Mouse (Mus musculus) hindbrain, embryonic 13.5 days (tissue): ENCODE results near the gene Ccdc138. TPM values are rescaled to one million over a fixed set of nuclear protein-coding genes. Genes with fewer than 3 reads are reported as not detected.
A peak's percentile ranks its signal among the peaks of the same experiment; 100 is the strongest.
"Not testable (repeated sequence)": the region's sequence is repeated elsewhere in the genome, so short reads cannot be mapped to it uniquely, and the experiment has no call there.

Experiments
- ATAC-seq: fragments of 200-750 bp; cut with Nextera tagmentation; 2 replicates; pipeline ENCODE4 v1.8.0; 2017; ENCODE audit warnings: moderate TSS enrichment; ENCODE audit not compliant: low FRiP score
- H3K27ac ChIP-seq: fragments of 300-500 bp; sonication (generic); 2 replicates; pipeline ENCODE4 v1.5.1; 2015; ENCODE audit warnings: inconsistent platforms, mild to moderate bottlenecking, moderate library complexity
- H3K27me3 ChIP-seq: fragments of 300-500 bp; sonication (generic); 2 replicates; pipeline ENCODE4 v1.6.1; 2015; ENCODE audit warnings: mild to moderate bottlenecking, inconsistent platforms
- H3K36me3 ChIP-seq: fragments of 300-500 bp; sonication (generic); 2 replicates; pipeline ENCODE4 v1.6.1; 2015; ENCODE audit warnings: mild to moderate bottlenecking, inconsistent platforms
- H3K4me1 ChIP-seq: fragments of 300-500 bp; sonication (generic); replicated peaks from 2 replicates; pipeline ENCODE4 v1.6.1; 2015; ENCODE audit warnings: inconsistent platforms
- H3K4me2 ChIP-seq: fragments of 300-500 bp; sonication (generic); 2 replicates; pipeline ENCODE4 v1.6.1; 2015; ENCODE audit warnings: inconsistent platforms, mild to moderate bottlenecking, moderate library complexity
- H3K4me3 ChIP-seq: fragments of 300-500 bp; sonication (generic); 2 replicates; pipeline ENCODE4 v1.5.1; 2015; ENCODE audit warnings: mild to moderate bottlenecking, inconsistent platforms
- H3K9ac ChIP-seq: fragments of 300-500 bp; sonication (generic); 2 replicates; pipeline ENCODE4 v1.6.1; 2015; ENCODE audit warnings: mild to moderate bottlenecking, inconsistent platforms
- H3K9me3 ChIP-seq: fragments of 300-500 bp; sonication (generic); 2 replicates; pipeline ENCODE4 v1.6.1; 2016; ENCODE audit warnings: inconsistent platforms
- WGBS: fragments of 180-500 bp; shearing (Covaris S2); methylation state at CpG from one replicate; pipeline ENCODE4 v1.1.7; 2015; 5-methylcytosine and 5-hydroxymethylcytosine counted together
- polyA plus RNA-seq: library from polyadenylated mRNA; unstranded; fragments of >200 nt; fragmentation: Nextera tagmentation; extraction: Ambion mirVana; gene quantifications from 2 replicates; pipeline ENCODE4 v1.2.1, GENCODE M21; 2015

Ccdc138 gene
- polyA plus RNA-seq, 1 experiment from 2014 or later = 10.4 TPM

- Histone ChIP-seq H3K4me3 (no peak overlapping the region), H3K27ac (no peak overlapping the region), H3K27me3 (no peaks in the 10 kb centered on the region), H3K4me2 (no peak overlapping the region), H3K9ac (no peak overlapping the region), H3K9me3 (0 out of 2 replicates have a peak, but pooled peaks cover 3% of the 10 kb centered on the region), H3K4me1 (no peaks in the 10 kb centered on the region), H3K36me3 (peaks cover 45% of the 10 kb centered on the region)
- 84% methylated on average over 10 of the region's 10 CpGs for WGBS
- no peak for ATAC-seq
These were observed 33.4 kb downstream of the Ccdc138 start for GRCm38 (mm10) chr10:58530896-58531790.

GRCm38 (mm10) chr10:58532177-58532576 lies 34.4 kb downstream of the Ccdc138 start:
- WGBS = 93% methylated on average over 2 of the region's 2 CpGs
- no peak for ATAC-seq
- no peak overlapping the region for H3K4me3 ChIP-seq

DNA sequence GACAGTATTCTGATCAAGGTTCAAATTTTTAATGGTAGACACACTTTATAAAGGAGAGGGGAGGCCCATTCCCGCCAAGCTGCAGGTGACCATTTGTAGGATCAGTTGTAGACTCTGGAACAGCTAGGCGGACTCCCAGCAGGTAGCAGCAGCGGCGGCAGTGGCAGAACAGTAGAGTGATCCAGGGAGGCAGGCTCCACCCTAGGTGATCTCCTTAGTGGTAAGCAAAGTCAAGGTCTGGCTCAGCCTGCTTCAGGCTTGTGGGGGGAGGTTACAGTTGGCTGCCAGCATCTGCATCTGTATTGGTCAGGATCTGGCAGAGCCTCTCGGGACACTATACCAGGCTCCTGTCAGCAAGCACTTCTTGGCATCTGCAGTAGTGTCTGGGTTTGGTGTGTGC lies 38.5 kb downstream of the Ccdc138 start:
- not testable (repeated sequence) for H3K27me3 ChIP-seq, H3K4me2 ChIP-seq, H3K9me3 ChIP-seq, ATAC-seq, H3K27ac ChIP-seq, H3K9ac ChIP-seq, H3K4me3 ChIP-seq, H3K4me1 ChIP-seq
- peaks cover 22% of the 10 kb centered on the region for H3K36me3 ChIP-seq
- 81% methylated on average over 5 of the region's 5 CpGs for WGBS

More at GRCm38 (mm10) chr10:58532177-58532576, 34.4 kb downstream of the Ccdc138 start:
- H3K27ac ChIP-seq = no peak overlapping the region
- peaks cover 46% of the 10 kb centered on the region for H3K36me3 ChIP-seq
- no peak overlapping the region for H3K4me2 ChIP-seq
- H3K9ac ChIP-seq = no peak overlapping the region
- no peaks in the 10 kb centered on the region for H3K4me1 ChIP-seq
- 0 out of 2 replicates have a peak, but pooled peaks cover 3% of the 10 kb centered on the region for H3K9me3 ChIP-seq
- no peaks in the 10 kb centered on the region for H3K27me3 ChIP-seq

DNA sequence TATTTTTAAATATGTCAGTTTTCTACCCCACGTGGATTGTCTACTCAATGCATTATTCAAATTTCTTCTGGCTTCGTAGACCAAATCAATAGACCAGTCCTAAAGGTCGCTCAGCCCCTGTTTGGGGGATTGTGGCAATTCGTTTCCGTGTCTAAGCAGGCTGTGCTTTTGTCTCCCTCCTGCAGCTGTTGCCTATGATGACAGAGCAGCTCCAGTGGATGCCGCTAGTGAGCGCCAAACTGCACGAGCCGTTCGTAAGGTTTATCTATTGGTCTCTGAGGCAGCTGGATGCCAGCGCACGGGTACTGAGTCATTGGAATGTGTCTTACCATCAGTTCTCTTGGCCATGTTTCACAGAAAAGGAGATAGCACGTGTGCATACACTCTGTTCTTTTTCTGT lies 42.9 kb downstream of the Ccdc138 start:
- no peak overlapping the region for H3K4me2 ChIP-seq
- no peak overlapping the region for H3K9ac ChIP-seq
- no peaks in the 10 kb centered on the region for H3K27me3 ChIP-seq
- H3K9me3 ChIP-seq = no peaks in the 10 kb centered on the region
- no peak for ATAC-seq
- no peak overlapping the region for H3K4me3 ChIP-seq
- H3K4me1 ChIP-seq = no peaks in the 10 kb centered on the region
- 48% methylated on average over 13 of the region's 13 CpGs for WGBS
- H3K36me3 ChIP-seq = peaks cover 13% of the 10 kb centered on the region; the same call in 1 of the 2 replicates
- H3K27ac ChIP-seq = no peak overlapping the region

GRCm38 (mm10) chr10:58548739-58549138 lies 51.0 kb downstream of the Ccdc138 start:
- Histone ChIP-seq H3K27me3 (no peaks in the 10 kb centered on the region), H3K4me2 (no peak overlapping the region), H3K27ac (no peak overlapping the region), H3K9me3 (no peaks in the 10 kb centered on the region), H3K36me3 (no peaks in the 10 kb centered on the region), H3K4me1 (no peaks in the 10 kb centered on the region), H3K4me3 (no peak overlapping the region), H3K9ac (no peak overlapping the region)
- no peak for ATAC-seq

GRCm38 (mm10) chr10:58554693-58555387 lies 57.1 kb downstream of the Ccdc138 start:
- no peak overlapping the region for H3K27ac ChIP-seq
- H3K4me2 ChIP-seq = no peak overlapping the region
- H3K9me3 ChIP-seq = no peaks in the 10 kb centered on the region
- H3K27me3 ChIP-seq = no peaks in the 10 kb centered on the region
- no peak overlapping the region for H3K9ac ChIP-seq
- ATAC-seq = no peak
- WGBS = 87% methylated on average over 8 of the region's 8 CpGs
- no peaks in the 10 kb centered on the region for H3K4me1 ChIP-seq
- H3K4me3 ChIP-seq = no peak overlapping the region
- H3K36me3 ChIP-seq = no peaks in the 10 kb centered on the region

DNA sequence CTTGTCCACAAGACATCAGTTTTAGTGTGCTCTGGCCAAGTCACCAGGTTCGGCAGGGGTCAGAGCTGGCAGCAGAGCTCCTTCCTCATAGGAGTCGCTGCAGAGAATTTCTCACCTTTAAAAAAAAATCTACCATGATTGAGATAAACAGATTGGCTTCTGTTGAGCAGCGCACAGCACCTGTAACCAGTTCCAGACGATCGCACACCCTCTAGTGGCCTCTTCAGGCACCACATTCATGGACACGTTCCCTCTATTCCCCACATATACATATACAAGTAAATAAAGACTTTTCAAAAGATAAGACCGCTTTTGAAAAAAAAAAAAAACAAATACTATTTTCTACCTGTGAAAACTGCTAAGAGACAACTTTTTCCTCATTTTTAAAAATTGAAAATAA lies 61.4 kb downstream of the Ccdc138 start:
- Histone ChIP-seq H3K4me3 (no peak overlapping the region), H3K4me2 (no peak overlapping the region), H3K27ac (no peak overlapping the region), H3K9ac (no peak overlapping the region), H3K9me3 (no peaks in the 10 kb centered on the region), H3K4me1 (no peaks in the 10 kb centered on the region), H3K27me3 (no peaks in the 10 kb centered on the region), H3K36me3 (no peaks in the 10 kb centered on the region)
- ATAC-seq = no peak
- 36% methylated on average over 7 of the region's 7 CpGs for WGBS

DNA sequence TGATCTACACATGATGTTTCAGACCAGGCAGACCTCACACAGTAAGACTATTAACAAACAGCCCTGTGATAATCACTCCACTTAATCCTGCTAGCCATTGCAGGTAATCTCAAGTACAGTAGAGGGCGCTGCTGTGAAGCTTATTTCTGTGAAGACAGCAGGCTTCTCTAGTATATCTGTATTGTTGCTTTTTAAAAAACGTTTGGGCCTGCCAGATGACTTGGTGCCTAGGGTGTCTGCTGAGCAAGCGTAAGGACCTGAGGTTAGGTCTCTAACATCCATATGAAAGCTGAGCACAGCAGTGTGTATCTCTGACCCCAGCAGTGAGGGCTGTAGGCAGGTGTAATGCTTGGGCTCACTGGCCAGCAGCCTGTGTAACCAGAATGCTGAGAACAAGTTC lies 62.2 kb downstream of the Ccdc138 start:
- no peaks in the 10 kb centered on the region for H3K9me3 ChIP-seq
- 18% methylated on average over 3 of the region's 3 CpGs for WGBS
- ATAC-seq = peak; percentile 59; the same call in 1 of the 2 replicates
- no peak overlapping the region for H3K4me3 ChIP-seq
- H3K36me3 ChIP-seq = no peaks in the 10 kb centered on the region
- no peak overlapping the region for H3K27ac ChIP-seq
- H3K27me3 ChIP-seq = no peaks in the 10 kb centered on the region
- H3K4me1 ChIP-seq = no peaks in the 10 kb centered on the region
- H3K9ac ChIP-seq = no peak overlapping the region
- no peak overlapping the region for H3K4me2 ChIP-seq

DNA sequence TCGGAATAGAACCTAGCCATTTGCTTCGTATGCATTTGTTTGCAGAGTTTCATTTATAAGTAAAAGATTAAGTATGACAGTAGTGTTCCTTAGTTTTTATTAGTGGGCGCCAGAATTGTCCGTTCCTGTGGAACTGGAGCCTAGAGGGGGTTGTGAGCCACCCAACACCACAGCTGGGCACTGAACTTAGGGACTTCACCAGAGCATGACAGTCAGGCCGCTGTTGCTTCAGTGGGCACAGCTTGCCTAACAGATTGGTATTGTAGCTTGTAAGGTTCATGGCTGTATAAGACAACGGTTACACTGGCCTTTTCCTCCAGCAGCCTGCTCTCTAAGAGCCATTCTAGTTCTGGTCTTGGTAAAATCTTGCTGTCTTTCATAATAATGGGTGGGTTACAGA lies 62.8 kb downstream of the Ccdc138 start:
- Histone ChIP-seq H3K27me3 (no peaks in the 10 kb centered on the region), H3K4me3 (no peak overlapping the region), H3K9ac (no peak overlapping the region), H3K36me3 (no peaks in the 10 kb centered on the region), H3K4me2 (no peak overlapping the region), H3K4me1 (no peaks in the 10 kb centered on the region), H3K9me3 (no peaks in the 10 kb centered on the region), H3K27ac (no peak overlapping the region)
- 83% methylated on average over 6 of the region's 6 CpGs for WGBS
- ATAC-seq = no peak

- no peak overlapping the region for H3K4me2 ChIP-seq
- no peak overlapping the region for H3K9ac ChIP-seq
- no peaks in the 10 kb centered on the region for H3K36me3 ChIP-seq
- H3K27me3 ChIP-seq = no peaks in the 10 kb centered on the region
- WGBS = 81% methylated on average over 5 of the region's 5 CpGs
- no peaks in the 10 kb centered on the region for H3K9me3 ChIP-seq
- no peaks in the 10 kb centered on the region for H3K4me1 ChIP-seq
- ATAC-seq = no peak
- H3K4me3 ChIP-seq = no peak overlapping the region
- no peak overlapping the region for H3K27ac ChIP-seq
These were observed 87.9 kb downstream of the Ccdc138 start for GRCm38 (mm10) chr10:58585427-58586223.

- Histone ChIP-seq H3K27me3 (no peaks in the 10 kb centered on the region), H3K9ac (no peak overlapping the region), H3K4me3 (no peak overlapping the region), H3K9me3 (peaks cover 3% of the 10 kb centered on the region; the same call in 1 of the 2 replicates), H3K4me2 (no peak overlapping the region), H3K4me1 (no peaks in the 10 kb centered on the region), H3K36me3 (no peaks in the 10 kb centered on the region), H3K27ac (no peak overlapping the region)
- 85% methylated on average over 3 of the region's 3 CpGs for WGBS
- ATAC-seq = no peak
These were observed 96.7 kb downstream of the Ccdc138 start for GRCm38 (mm10) chr10:58594486-58594885.

DNA sequence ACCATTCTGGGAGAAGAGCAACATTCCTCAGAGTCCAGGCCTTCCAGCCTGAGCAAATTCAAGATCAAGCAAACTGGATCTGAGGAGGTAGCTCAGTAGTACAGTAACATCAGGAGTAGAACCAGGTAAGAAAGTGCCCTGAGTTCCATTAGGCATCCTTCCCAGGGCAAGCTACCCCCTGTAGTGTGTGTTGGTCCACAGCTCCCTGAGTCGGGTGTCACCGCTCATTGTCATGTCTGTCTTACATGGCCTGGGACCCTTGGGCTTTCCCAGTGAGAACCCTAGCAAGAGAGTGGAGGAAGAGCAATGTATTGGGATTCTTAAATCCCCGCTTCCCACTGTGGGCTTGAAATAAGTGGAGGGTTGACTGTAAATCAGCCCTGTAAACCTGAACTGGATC lies 97.4 kb downstream of the Ccdc138 start:
- Histone ChIP-seq H3K9ac (no peak overlapping the region), H3K36me3 (no peaks in the 10 kb centered on the region), H3K9me3 (peaks cover 3% of the 10 kb centered on the region; the same call in 1 of the 2 replicates), H3K4me3 (no peak overlapping the region), H3K4me2 (no peak overlapping the region), H3K27me3 (no peaks in the 10 kb centered on the region), H3K4me1 (no peaks in the 10 kb centered on the region), H3K27ac (no peak overlapping the region)
- no peak for ATAC-seq
- 93% methylated on average over 3 of the region's 3 CpGs for WGBS
